Mouse (Mus musculus): ENCODE data around the gene Gm10226. TPM values are rescaled to one million over a fixed set of nuclear protein-coding genes. Genes with fewer than 3 reads are reported as not detected.
"Not testable (repeated sequence)": the region's sequence is repeated elsewhere in the genome, so short reads cannot be mapped to it uniquely, and the experiment has no call there.

The Gm10226 gene
- 1 to 10 TPM; 4.1 to 5.8 TPM for total RNA-seq (2021)
- long read RNA-seq, experiment 1 = 0 reads
- long read RNA-seq, experiment 2 = 0 reads

- DNase-seq (ENCODE audit: low spot score in 2 of 2) = no peak
Measured at GRCm38 (mm10) chr17:21691560-21691959, at the start of gene Gm10226. Gm10226 (plus strand) TSS chr17:21691860.

GRCm38 (mm10) chr17:21648791-21649190 is 42.9 kb upstream of the Gm10226 start:
- DNase-seq (ENCODE audit: low spot score in 2 of 2) = peak in 1 of 2 experiments; percentile 9

GRCm38 (mm10) chr17:21649936-21650335 is 41.7 kb upstream of the Gm10226 start:
- DNase-seq (ENCODE audit: low spot score in 2 of 2) = no peak

- DNase-seq (ENCODE audit: low spot score in 2 of 2) = peak; percentile 19 to 48
Measured at GRCm38 (mm10) chr17:21650364-21650907, 41.2 kb upstream of the Gm10226 start, which contains the start of gene Zfp983. Zfp983 (plus strand) TSS chr17:21650624.

- DNase-seq (ENCODE audit: low spot score in 2 of 2) = not testable (repeated sequence)
Measured at GRCm38 (mm10) chr17:21678826-21679225, 12.8 kb upstream of the Gm10226 start.

- peak; percentile 44 to 66 for DNase-seq (ENCODE audit: low spot score in 2 of 2)
Measured at GRCm38 (mm10) chr17:21679273-21680018, 12.2 kb upstream of the Gm10226 start.

- not testable (repeated sequence) for DNase-seq (ENCODE audit: low spot score in 2 of 2)
Measured at GRCm38 (mm10) chr17:21680019-21680376, 11.7 kb upstream of the Gm10226 start.

- no peak for DNase-seq (ENCODE audit: low spot score in 2 of 2)
Measured at GRCm38 (mm10) chr17:21693342-21693741, 1.7 kb downstream of the Gm10226 start.

GRCm38 (mm10) chr17:21696073-21696472 is 4.4 kb downstream of the Gm10226 start:
- DNase-seq (ENCODE audit: low spot score in 2 of 2) = no peak

- no peak for DNase-seq (ENCODE audit: low spot score in 2 of 2)
Measured at GRCm38 (mm10) chr17:21702281-21703240, 10.9 kb downstream of the Gm10226 start.

GRCm38 (mm10) chr17:21703414-21703813 is 11.8 kb downstream of the Gm10226 start:
- DNase-seq (ENCODE audit: low spot score in 2 of 2) = no peak

GRCm38 (mm10) chr17:21707343-21707996 is 15.8 kb downstream of the Gm10226 start, which contains the start of gene Zfp760:
Zfp760 (plus strand) TSS chr17:21707741.
- DNase-seq (ENCODE audit: low spot score in 2 of 2) = peak; percentile 33 to 63

- DNase-seq (ENCODE audit: low spot score in 2 of 2) = no peak
Measured at GRCm38 (mm10) chr17:21708401-21708800, 16.7 kb downstream of the Gm10226 start.

GRCm38 (mm10) chr17:21730495-21730894 is 38.8 kb downstream of the Gm10226 start, which contains the start of gene Zfp229:
Zfp229 (plus strand) TSS chr17:21730795.
- DNase-seq (ENCODE audit: low spot score in 2 of 2) = not testable (repeated sequence)

GRCm38 (mm10) chr17:21733049-21733448 is 41.4 kb downstream of the Gm10226 start:
- no peak for DNase-seq (ENCODE audit: low spot score in 2 of 2)

GRCm38 (mm10) chr17:21733529-21734031 is 41.9 kb downstream of the Gm10226 start:
- DNase-seq (ENCODE audit: low spot score in 2 of 2) = peak; percentile 28 to 50

Measured in adrenal gland, postnatal 4 days (tissue).